Mouse (Mus musculus) ES-Bruce4 (cell line): Measurements from ENCODE around the gene Lag3.

Experiments
- CTCF ChIP-seq: IDR thresholded peaks from one replicate; pipeline ENCODE4 v1.8.1; 2011; ENCODE audit warnings: low read depth, low read length
- EP300 ChIP-seq: IDR thresholded peaks from 2 replicates; pipeline ENCODE4 v1.6.1; 2011; ENCODE audit warnings: low read depth, low read length; ENCODE audit not compliant: insufficient read depth
- POLR2A ChIP-seq: IDR thresholded peaks from one replicate; pipeline ENCODE4 v1.8.1; 2011; ENCODE audit warnings: low read length; ENCODE audit not compliant: insufficient read depth

DNA sequence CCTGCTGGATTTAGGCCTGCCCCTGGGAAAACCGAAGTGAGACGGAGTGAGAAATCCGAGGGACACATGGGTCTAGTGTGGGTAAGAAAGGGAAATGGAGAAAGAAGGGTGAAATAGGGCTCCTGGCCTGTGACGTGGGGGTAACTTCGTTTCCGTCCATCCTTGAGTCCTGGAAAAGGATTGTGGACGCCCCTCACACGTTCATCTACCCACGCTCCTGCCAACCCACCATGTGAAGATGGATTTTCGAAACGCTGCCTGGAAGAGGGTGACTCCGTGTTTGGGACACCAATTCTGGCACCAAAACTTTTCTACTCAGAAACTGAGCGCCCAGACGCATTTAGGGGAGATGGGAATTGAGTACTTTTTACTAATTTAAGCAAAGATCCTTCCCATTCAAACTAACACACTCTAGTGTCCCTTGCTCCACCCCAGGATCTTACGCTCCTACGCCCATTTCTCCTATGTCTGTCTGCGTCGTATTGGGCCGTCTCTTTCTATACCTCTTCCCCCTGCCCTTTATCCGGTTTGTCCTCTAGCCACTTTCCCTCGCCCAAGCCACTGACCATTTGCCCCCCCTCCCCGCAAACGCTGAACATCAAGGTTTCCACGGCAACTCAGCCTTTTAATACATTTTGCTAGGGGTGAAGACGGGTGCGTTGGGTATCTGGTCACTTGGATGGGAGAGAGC, 53.5 kb downstream of the Lag3 start:
- TF ChIP-seq CTCF (no peak), POLR2A (no peak), EP300 (no peak)
